Mouse (Mus musculus): Measurements from ENCODE around the gene 1110057P08Rik. TPM values are rescaled to one million over a fixed set of nuclear protein-coding genes. Genes with fewer than 3 reads are reported as not detected.

1110057P08Rik gene
- polyA plus RNA-seq (2012; ENCODE audit: low replicate concordance): not detected in 2 replicates

DNA sequence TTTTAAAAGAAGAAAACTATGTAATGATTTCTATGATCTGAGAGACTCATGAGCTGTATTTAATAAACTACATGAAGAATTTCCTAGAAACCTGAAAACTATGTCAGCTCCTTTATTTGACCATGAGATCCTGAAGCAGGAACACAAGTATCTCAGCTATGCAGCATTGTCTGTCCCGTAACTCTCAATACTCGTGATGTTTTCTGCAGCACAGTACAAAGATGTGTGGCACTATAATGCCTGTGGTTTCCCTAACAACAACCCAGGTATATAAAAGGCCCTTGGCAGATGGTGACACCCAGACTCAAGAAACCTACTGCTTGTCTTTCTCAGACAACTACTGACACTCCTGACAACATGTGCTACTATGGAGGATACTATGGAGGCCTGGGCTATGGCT, at the start of gene 1110057P08Rik:
TSS of gene 1110057P08Rik (plus strand) at position 301 of the 400 bp plus-strand sequence.

DNA sequence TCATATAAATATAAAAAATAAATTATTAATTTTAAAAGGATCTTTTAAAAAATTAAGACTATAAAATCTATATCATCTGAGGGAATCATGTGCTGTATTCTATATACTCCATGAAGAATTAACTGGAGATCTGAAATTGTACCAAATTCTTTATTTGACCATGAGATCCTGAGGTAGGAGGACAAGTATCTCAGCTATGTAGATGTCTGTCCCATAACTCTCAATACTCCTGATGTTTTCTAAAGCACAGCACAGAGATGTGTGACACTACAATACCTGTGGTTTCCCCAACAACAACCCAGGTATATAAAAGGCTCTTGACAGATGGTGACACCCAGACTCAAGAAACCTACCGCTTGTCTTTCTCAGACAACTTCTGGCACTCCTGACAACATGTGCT, 34.0 kb upstream of the 1110057P08Rik start, which contains the start of gene Gm6358:
TSS of gene Gm6358 (plus strand) at position 301 of the 400 bp plus-strand sequence.

DNA sequence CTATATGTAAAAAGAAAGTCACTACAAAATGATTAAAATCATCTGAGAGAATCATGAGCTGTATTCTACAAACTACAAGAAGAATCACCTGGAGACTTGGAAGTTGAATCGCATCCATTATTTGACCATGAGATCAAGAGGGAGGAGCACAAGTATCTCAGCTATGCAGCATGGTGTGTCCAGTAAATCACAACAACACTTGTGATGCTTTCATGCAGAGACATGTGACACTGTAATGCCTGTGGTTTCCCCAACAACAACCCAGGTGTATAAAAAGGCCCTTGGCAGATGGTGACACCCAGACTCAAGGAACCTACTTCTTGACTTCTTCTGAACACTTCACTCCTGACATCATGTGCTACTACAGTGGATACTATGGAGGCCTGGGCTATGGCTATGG, 23.7 kb upstream of the 1110057P08Rik start, which contains the start of gene Gm10061:
TSS of gene Gm10061 (plus strand) at position 301 of the 400 bp plus-strand sequence.

GRCm38 (mm10) chr16:89157652-89158051, 16.9 kb upstream of the 1110057P08Rik start, which contains the start of gene Gm9789:
TSS of gene Gm9789 (plus strand) at chr16:89157952.

GRCm38 (mm10) chr16:89169190-89169589, 5.3 kb upstream of the 1110057P08Rik start, which contains the start of gene Gm7735:
TSS of gene Gm7735 (plus strand) at chr16:89169490.

GRCm38 (mm10) chr16:89205561-89205960, 31.0 kb downstream of the 1110057P08Rik start, which contains the start of gene Krtap20-2:
TSS of gene Krtap20-2 (plus strand) at chr16:89205861.

Other genes starting within 250 kb of the 1110057P08Rik start
- gene Krtap19-9b, start 242.5 kb upstream of the 1110057P08Rik start, polyA plus RNA-seq (2012; ENCODE audit: low replicate concordance): not detected in 2 replicates
- gene Krtap16-3, start 211.9 kb upstream of the 1110057P08Rik start, polyA plus RNA-seq (2012; ENCODE audit: low replicate concordance): not detected in 2 replicates
- not detected in 2 replicates for gene Krtap22-2, start 164.0 kb upstream of the 1110057P08Rik start, polyA plus RNA-seq (2012; ENCODE audit: low replicate concordance)
- gene Gm10229, start 159.5 kb upstream of the 1110057P08Rik start, polyA plus RNA-seq (2012; ENCODE audit: low replicate concordance): not detected in 2 replicates
- not detected in 2 replicates for gene Krtap6-1, start 143.0 kb upstream of the 1110057P08Rik start, polyA plus RNA-seq (2012; ENCODE audit: low replicate concordance)
- not detected in 2 replicates for gene Gm10228, start 133.3 kb upstream of the 1110057P08Rik start, polyA plus RNA-seq (2012; ENCODE audit: low replicate concordance)
- not detected in 2 replicates for gene Krtap6-5, start 126.9 kb upstream of the 1110057P08Rik start, polyA plus RNA-seq (2012; ENCODE audit: low replicate concordance)
- gene 1110025L11Rik, start 110.7 kb upstream of the 1110057P08Rik start, polyA plus RNA-seq (2012; ENCODE audit: low replicate concordance): not detected in 2 replicates
- not detected in 2 replicates for gene Krtap6-3, start 90.7 kb upstream of the 1110057P08Rik start, polyA plus RNA-seq (2012; ENCODE audit: low replicate concordance)
- not detected in 2 replicates for gene Gm6358, start 33.9 kb upstream of the 1110057P08Rik start, polyA plus RNA-seq (2012; ENCODE audit: low replicate concordance)
- gene Gm10061, start 23.6 kb upstream of the 1110057P08Rik start, polyA plus RNA-seq (2012; ENCODE audit: low replicate concordance): not detected in 2 replicates
- not detected in 2 replicates for gene Gm9789, start 16.8 kb upstream of the 1110057P08Rik start, polyA plus RNA-seq (2012; ENCODE audit: low replicate concordance)
- gene Gm7735, start 5.2 kb upstream of the 1110057P08Rik start, polyA plus RNA-seq (2012; ENCODE audit: low replicate concordance): not detected in 2 replicates
- gene Krtap20-2, start 31.1 kb downstream of the 1110057P08Rik start, polyA plus RNA-seq (2012; ENCODE audit: low replicate concordance): not detected in 2 replicates
- not detected in 2 replicates for gene Krtap21-1, start 229.1 kb downstream of the 1110057P08Rik start, polyA plus RNA-seq (2012; ENCODE audit: low replicate concordance)
- not detected in 2 replicates for gene Krtap6-2, start 245.4 kb downstream of the 1110057P08Rik start, polyA plus RNA-seq (2012; ENCODE audit: low replicate concordance)

Measured in hematopoietic multipotent progenitor cell, adult 10-12 weeks (in vitro differentiated cells).